In the genomic region with DNA sequence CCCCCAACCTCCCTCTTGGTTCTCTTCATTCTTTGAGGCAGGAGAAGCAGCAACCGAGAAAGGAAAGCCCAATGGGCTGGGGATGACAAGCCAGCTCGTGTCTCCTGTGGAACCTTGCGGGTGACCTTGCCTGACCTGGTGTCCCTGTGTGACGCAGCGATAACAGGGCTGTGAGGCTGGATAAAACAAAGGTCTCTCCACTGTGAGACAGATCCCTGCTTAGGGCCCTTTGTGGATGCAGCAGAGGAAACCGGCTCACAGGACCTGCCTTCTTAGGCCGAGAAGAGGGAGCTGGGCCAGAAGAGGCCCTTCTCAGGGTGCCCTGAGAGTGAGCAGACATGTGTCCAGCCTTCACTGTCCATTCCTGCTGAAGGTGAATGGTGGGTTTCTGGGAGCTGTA, we compare ENCODE assay signal across 12 mouse cellular contexts. TPM values are rescaled to one million over a fixed set of nuclear protein-coding genes. Genes with fewer than 3 reads are reported as not detected.
DNase-seq lines count a peak whose midpoint lies in the region; ATAC-seq and TF ChIP-seq lines count a peak whose summit lies in the region.
"Had no signal": no experiment of that assay in that cellular context is flagged by ENCODE, and none has a peak within 500 bp of the region (broad histone marks: within the 10 kb centered on the region; RNA-seq: fewer than 3 reads in every experiment).

No protein-coding gene starts in this region.

- peak overlapping the region; percentile 51 for H3K9ac ChIP-seq in heart, embryonic 14.5 days (ENCODE audit: low read length)
- H3K9ac ChIP-seq: embryonic facial prominence, embryonic 12.5 days had no signal

- H3K27me3 ChIP-seq in thymus, adult 2 months (ENCODE audit: control insufficient read depth, insufficient read depth, low read length) = peaks cover 2% of the 10 kb centered on the region; the same call in 1 of the 2 replicates
- no peaks in the 10 kb centered on the region for H3K27me3 ChIP-seq in heart, embryonic 14.5 days (ENCODE audit: control insufficient read depth, insufficient read depth, low read length)

- no peak overlapping the region for H3K27ac ChIP-seq in thymus, adult 2 months (ENCODE audit: control insufficient read depth, insufficient read depth, low read length)
- H3K27ac ChIP-seq in heart, embryonic 14.5 days (replicated peaks in 1 of 2; ENCODE audit: control insufficient read depth in 1 of 2, insufficient read depth in 1 of 2, low read depth in 2 of 2, low read length in 2 of 2) = peak overlapping the region; percentile 95 to 96
- H3K27ac ChIP-seq: embryonic facial prominence, embryonic 12.5 days had no signal

- TF ChIP-seq POLR2A in thymus, adult 2 months (IDR thresholded peaks at IDR 0.05; ENCODE audit: control insufficient read depth, extremely low read depth, insufficient read depth, low read length, poor library complexity) = no peak

- no peaks in the 10 kb centered on the region for H3K9me3 ChIP-seq in heart, embryonic 14.5 days (ENCODE audit: control insufficient read depth, low read length)
- H3K9me3 ChIP-seq: embryonic facial prominence, embryonic 12.5 days had no signal

- TF ChIP-seq CTCF in thymus, adult 2 months (IDR thresholded peaks at IDR 0.05; ENCODE audit: borderline replicate concordance, control insufficient read depth, extremely low read depth, insufficient read depth, low read length, poor library complexity) = 0 out of 2 replicates have a peak, but pooled peaks have one; percentile 6

- ATAC-seq in heart, embryonic 14.5 days (ENCODE audit: insufficient number of reproducible peaks, insufficient read depth, low FRiP score, low read depth) = peak; percentile 75
- ATAC-seq: inflammation-experienced regulatory T-cells, adult 6 months had no signal

- H3K4me2 ChIP-seq in heart, embryonic 14.5 days (ENCODE audit: low read length) = peak overlapping the region; percentile 71
- H3K4me2 ChIP-seq: embryonic facial prominence, embryonic 12.5 days had no signal

- peaks cover 6% of the 10 kb centered on the region; the same call in 1 of the 2 replicates for H3K4me1 ChIP-seq in thymus, adult 2 months (replicated peaks; ENCODE audit: control insufficient read depth, insufficient read depth, low read length)
- H3K4me1 ChIP-seq in heart, embryonic 14.5 days (ENCODE audit: control insufficient read depth in 2 of 2, insufficient read depth in 2 of 2, low read length in 2 of 2) = peaks cover 47 to 63% of the 10 kb centered on the region in 2 experiments

- H3K4me3 ChIP-seq in thymus, adult 2 months (ENCODE audit: control insufficient read depth, insufficient read depth, low read length) = no peak overlapping the region
- H3K4me3 ChIP-seq in heart, embryonic 14.5 days (ENCODE audit: control insufficient read depth in 1 of 2, insufficient read depth in 1 of 2, low read depth in 1 of 2, low read length in 2 of 2) = no peak overlapping the region
- H3K4me3 ChIP-seq: embryonic facial prominence, embryonic 12.5 days had no signal

- H3K36me3 ChIP-seq in thymus, adult 2 months (ENCODE audit: control insufficient read depth, insufficient read depth, low read length) = no peaks in the 10 kb centered on the region
- H3K36me3 ChIP-seq in heart, embryonic 14.5 days (ENCODE audit: control insufficient read depth, insufficient read depth, low read length) = no peaks in the 10 kb centered on the region
- H3K36me3 ChIP-seq: embryonic facial prominence, embryonic 12.5 days had no signal

- WGBS in thymus, adult 2 months = 81% methylated on average over 7 of the region's 7 CpGs
- WGBS in heart, embryonic 14.5 days = 2% methylated on average over 7 of the region's 7 CpGs

- DNase-seq in kidney, postnatal 10 days = peak; percentile 41
- no peak for DNase-seq in kidney, adult 8-10 months
- no peak for DNase-seq in thymus, adult 2 months
- no peak for DNase-seq in thymus, postnatal 36 days
- no peak for DNase-seq in left cerebral cortex, adult 9 months (ENCODE audit: low spot score in 2 of 2)
- DNase-seq in Muller cell, postnatal 12 days (ENCODE audit: inconsistent ontology term) = no peak
- DNase-seq: kidney, postnatal 4 days; lung, postnatal 14 days; right cerebral cortex, postnatal 14 days had no signal

RNA-seq across cellular contexts. Expression of a gene that starts 3.5 kb away (rescaled TPM):
- polyA plus RNA-seq in thymus, adult 2 months (2012; rRNA removed) = 11.0 and 14.7 TPM in 2 replicates
- 34.9 and 37.2 TPM in 2 replicates for polyA plus RNA-seq in heart, embryonic 14.5 days (2014; fragmentation: Nextera tagmentation; extraction: Ambion mirVana)

RNA-seq across cellular contexts. Expression of a gene that starts 12.5 kb away (rescaled TPM):
- polyA plus RNA-seq in thymus, adult 2 months (2012; rRNA removed) = 9.7 and 10.9 TPM in 2 replicates
- 17.6 and 17.8 TPM in 2 replicates for polyA plus RNA-seq in heart, embryonic 14.5 days (2014; fragmentation: Nextera tagmentation; extraction: Ambion mirVana)

RNA-seq across cellular contexts. Expression of a gene that starts 40.2 kb away (rescaled TPM):
- polyA plus RNA-seq in thymus, adult 2 months (2012; rRNA removed) = 465 and 584 TPM in 2 replicates
- polyA plus RNA-seq in heart, embryonic 14.5 days (2014; fragmentation: Nextera tagmentation; extraction: Ambion mirVana) = 191 TPM in 2 replicates

RNA-seq across cellular contexts. Expression of a gene that starts 40.4 kb away (rescaled TPM):
- 31.9 and 39.9 TPM in 2 replicates for polyA plus RNA-seq in thymus, adult 2 months (2012; rRNA removed)
- polyA plus RNA-seq in heart, embryonic 14.5 days (2014; fragmentation: Nextera tagmentation; extraction: Ambion mirVana) = 33.0 and 33.4 TPM in 2 replicates

RNA-seq across cellular contexts. Expression of a gene that starts 58.8 kb away (rescaled TPM):
- polyA plus RNA-seq in thymus, adult 2 months (2012; rRNA removed) = 25.7 and 30.5 TPM in 2 replicates
- 53.0 and 53.3 TPM in 2 replicates for polyA plus RNA-seq in heart, embryonic 14.5 days (2014; fragmentation: Nextera tagmentation; extraction: Ambion mirVana)
